Mouse (Mus musculus): Measurements from ENCODE around the gene 4930404H24Rik. TPM values are rescaled to one million over a fixed set of nuclear protein-coding genes. Genes with fewer than 3 reads are reported as not detected.

The 4930404H24Rik gene
- not detected in 2 replicates for polyA plus RNA-seq (2012; rRNA removed)

DNA sequence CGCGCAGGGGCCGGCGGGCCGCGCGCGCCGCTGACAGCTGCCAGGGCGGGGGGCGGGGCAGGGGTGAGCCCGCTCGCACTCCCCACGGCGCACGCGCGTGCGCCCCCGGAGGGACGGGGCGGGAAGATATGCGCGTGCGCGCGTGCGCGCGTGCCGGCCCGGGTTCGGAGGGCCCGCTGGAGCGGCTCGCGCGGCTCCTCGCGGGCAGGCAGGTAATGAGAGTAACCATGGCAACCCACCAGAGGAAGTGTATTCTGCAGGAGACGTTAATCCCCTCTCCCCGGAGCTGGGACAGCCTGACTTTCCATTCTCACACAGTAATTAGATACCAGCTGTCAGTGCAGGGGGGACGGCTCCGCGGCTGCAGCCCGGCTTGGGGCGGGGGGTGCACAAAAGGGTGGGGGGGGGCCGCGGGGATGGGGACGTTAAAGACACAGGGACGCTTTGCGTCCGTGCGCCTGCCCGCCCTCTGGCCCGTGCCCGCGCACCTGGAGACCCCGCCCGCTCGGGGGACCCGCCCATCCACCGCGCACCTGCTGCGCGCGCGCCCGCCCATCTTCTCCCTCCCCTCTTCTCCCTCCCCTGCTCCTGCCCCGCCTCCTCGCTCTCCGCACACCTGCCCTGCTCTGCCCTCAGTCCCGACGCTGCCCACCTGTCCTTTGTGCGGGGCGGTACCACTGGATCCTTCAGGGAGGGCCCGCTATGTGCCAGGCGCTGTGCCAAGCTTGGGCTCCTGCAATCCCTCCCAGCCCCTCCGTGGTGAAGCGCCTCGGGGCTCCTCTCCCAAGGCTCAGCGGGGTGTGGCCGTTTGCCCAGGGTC lies at the start of gene 4930404H24Rik:
Gene 4930404H24Rik (plus strand): TSS at position 218 of the 820 bp plus-strand sequence.
- Histone ChIP-seq H3K27me3 (ENCODE audit: control insufficient read depth, insufficient read depth, low read length) (no peaks in the 10 kb centered on the region), H3K4me1 (ENCODE audit: control insufficient read depth, insufficient read depth, low read length) (peaks cover 37% of the 10 kb centered on the region), H3K4me3 (replicated peaks; ENCODE audit: insufficient read depth, low read depth, low read length) (peak within 1 kb of the TSS; percentile 95), H3K27ac (ENCODE audit: insufficient read depth, low read length) (peak within 1 kb of the TSS; percentile 99)
- TF ChIP-seq POLR2A (IDR thresholded peaks at IDR 0.05; ENCODE audit: borderline replicate concordance, insufficient read depth, low read length) (peak; percentile 77; the same call in 1 of the 2 replicates), CTCF (IDR thresholded peaks at IDR 0.05; ENCODE audit: borderline replicate concordance, insufficient read depth, low read depth, low read length) (no peak)
- DNase-seq: peak; percentile 86 to 87
- 1% methylated on average over 76 of the region's 83 CpGs for WGBS

GRCm38 (mm10) chr2:153443434-153444240 lies 49.0 kb upstream of the 4930404H24Rik start:
- no peaks in the 10 kb centered on the region for H3K27me3 ChIP-seq (ENCODE audit: control insufficient read depth, insufficient read depth, low read length)
- DNase-seq: no peak
- H3K4me1 ChIP-seq (ENCODE audit: control insufficient read depth, insufficient read depth, low read length): peaks cover 4% of the 10 kb centered on the region; the same call in 1 of the 2 replicates
- WGBS: 5% methylated on average over 58 of the region's 59 CpGs
- no peak overlapping the region for H3K27ac ChIP-seq (ENCODE audit: insufficient read depth, low read length)
- H3K4me3 ChIP-seq (replicated peaks; ENCODE audit: insufficient read depth, low read depth, low read length): peak overlapping the region; percentile 54
- TF ChIP-seq POLR2A (IDR thresholded peaks at IDR 0.05; ENCODE audit: borderline replicate concordance, insufficient read depth, low read length) (no peak), CTCF (IDR thresholded peaks at IDR 0.05; ENCODE audit: borderline replicate concordance, insufficient read depth, low read depth, low read length) (no peak)

DNA sequence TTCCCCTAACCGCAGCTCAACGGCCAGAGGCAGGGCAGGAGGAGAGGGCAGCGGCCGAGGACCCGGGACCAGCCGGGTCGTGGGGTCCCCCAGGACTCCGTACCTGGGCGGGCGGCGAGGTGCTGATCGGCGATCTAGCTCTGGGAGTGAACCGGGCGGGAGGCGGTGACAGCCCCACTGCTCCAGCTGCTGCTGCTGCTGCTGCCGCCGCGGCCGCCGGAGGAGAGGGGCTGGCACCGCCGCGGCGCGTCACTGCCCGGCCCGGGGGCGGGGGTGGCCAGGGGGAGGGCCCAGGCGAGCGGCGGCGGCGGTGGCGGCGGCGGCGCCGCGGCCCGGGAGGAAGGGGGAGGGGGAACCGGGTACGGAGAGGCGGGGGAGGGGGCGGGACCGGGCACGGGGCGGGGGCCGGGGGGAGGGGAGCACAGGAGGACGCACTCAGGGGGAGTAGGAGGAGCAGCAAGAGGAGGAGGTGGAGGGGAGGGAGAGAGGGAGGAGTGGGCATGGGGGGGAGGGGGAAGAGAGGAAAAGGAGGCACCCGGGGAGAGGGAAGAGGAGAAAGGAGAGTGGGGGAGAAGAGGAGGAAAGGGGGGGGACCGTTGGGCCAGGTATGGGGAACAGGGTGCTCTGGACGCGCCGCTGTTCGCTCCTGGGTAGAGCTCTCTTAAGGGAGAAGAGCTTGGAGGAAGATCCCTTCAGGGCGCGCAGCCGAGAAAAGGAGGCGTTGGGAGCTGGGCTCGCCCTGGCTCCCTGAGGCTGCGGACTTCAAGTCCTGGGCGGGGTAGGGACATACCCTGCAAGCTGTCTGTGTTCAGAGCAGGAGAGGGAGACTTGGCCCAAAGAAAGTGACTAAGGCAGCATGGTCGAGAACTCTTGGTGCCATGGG lies 48.1 kb upstream of the 4930404H24Rik start:
- peak; percentile 38 to 50 for DNase-seq
- Histone ChIP-seq H3K4me3 (replicated peaks; ENCODE audit: insufficient read depth, low read depth, low read length) (peak overlapping the region; percentile 54), H3K27me3 (ENCODE audit: control insufficient read depth, insufficient read depth, low read length) (no peaks in the 10 kb centered on the region), H3K4me1 (ENCODE audit: control insufficient read depth, insufficient read depth, low read length) (peaks cover 4% of the 10 kb centered on the region; the same call in 1 of the 2 replicates), H3K27ac (ENCODE audit: insufficient read depth, low read length) (no peak overlapping the region)
- WGBS: 1% methylated on average over 47 of the region's 64 CpGs
- no peak for TF ChIP-seq CTCF (IDR thresholded peaks at IDR 0.05; ENCODE audit: borderline replicate concordance, insufficient read depth, low read depth, low read length)
- no peak for TF ChIP-seq POLR2A (IDR thresholded peaks at IDR 0.05; ENCODE audit: borderline replicate concordance, insufficient read depth, low read length)

GRCm38 (mm10) chr2:153445137-153446016 lies 47.2 kb upstream of the 4930404H24Rik start:
- DNase-seq: no peak
- H3K27ac ChIP-seq (ENCODE audit: insufficient read depth, low read length): no peak overlapping the region
- no peak for TF ChIP-seq CTCF (IDR thresholded peaks at IDR 0.05; ENCODE audit: borderline replicate concordance, insufficient read depth, low read depth, low read length)
- TF ChIP-seq POLR2A (IDR thresholded peaks at IDR 0.05; ENCODE audit: borderline replicate concordance, insufficient read depth, low read length): no peak
- H3K27me3 ChIP-seq (ENCODE audit: control insufficient read depth, insufficient read depth, low read length): no peaks in the 10 kb centered on the region
- peak overlapping the region; percentile 51 for H3K4me3 ChIP-seq (replicated peaks; ENCODE audit: insufficient read depth, low read depth, low read length)
- WGBS: under 1% methylated on average over 59 of the region's 59 CpGs
- peaks cover 9% of the 10 kb centered on the region; the same call in 1 of the 2 replicates for H3K4me1 ChIP-seq (ENCODE audit: control insufficient read depth, insufficient read depth, low read length)

DNA sequence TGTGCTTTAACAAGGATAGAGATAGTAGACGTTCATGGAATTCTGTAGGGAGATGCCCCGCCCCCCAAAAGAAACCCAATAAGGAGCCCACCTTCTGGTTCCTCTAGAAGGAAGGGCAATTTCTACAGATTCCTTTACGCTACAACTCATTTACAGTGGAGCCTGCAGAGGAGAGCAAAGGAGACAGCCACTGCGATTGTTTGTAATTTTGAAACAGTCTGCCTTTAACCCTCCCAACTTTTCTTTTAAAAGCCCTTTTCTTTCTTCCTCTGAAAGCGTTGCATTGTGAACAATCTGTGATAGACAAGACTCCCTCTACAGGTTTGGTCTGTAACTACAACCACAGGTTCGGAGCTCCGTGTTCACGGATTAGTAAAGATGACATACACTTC lies 46.6 kb upstream of the 4930404H24Rik start:
- Histone ChIP-seq H3K4me1 (ENCODE audit: control insufficient read depth, insufficient read depth, low read length) (peaks cover 10% of the 10 kb centered on the region; the same call in 1 of the 2 replicates), H3K27ac (ENCODE audit: insufficient read depth, low read length) (no peak overlapping the region), H3K4me3 (replicated peaks; ENCODE audit: insufficient read depth, low read depth, low read length) (no peak overlapping the region), H3K27me3 (ENCODE audit: control insufficient read depth, insufficient read depth, low read length) (no peaks in the 10 kb centered on the region)
- DNase-seq: peak; percentile 49 to 65
- under 1% methylated on average over 8 of the region's 8 CpGs for WGBS
- no peak for TF ChIP-seq POLR2A (IDR thresholded peaks at IDR 0.05; ENCODE audit: borderline replicate concordance, insufficient read depth, low read length)
- peak; percentile 31; the same call in 1 of the 2 replicates for TF ChIP-seq CTCF (IDR thresholded peaks at IDR 0.05; ENCODE audit: borderline replicate concordance, insufficient read depth, low read depth, low read length)

DNA sequence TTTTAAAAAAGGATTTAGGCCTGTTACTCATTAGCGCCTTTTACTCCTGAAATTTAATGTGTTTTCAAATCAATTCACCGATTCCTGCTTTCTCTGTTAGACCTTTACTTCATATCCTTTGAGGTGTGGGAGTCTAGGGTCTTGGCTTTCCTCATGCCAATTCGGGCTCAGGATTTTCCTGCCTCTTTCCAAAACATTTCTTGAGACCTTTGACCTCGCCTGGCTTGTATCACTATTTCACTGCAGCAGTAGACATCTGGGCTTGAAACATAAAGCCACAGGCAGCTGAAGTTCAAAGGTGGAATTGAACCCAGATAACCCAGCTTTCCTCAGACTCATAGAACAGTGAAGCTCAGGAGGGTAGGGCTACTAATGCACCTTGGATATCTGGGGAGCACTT lies 46.1 kb upstream of the 4930404H24Rik start:
- H3K4me1 ChIP-seq (ENCODE audit: control insufficient read depth, insufficient read depth, low read length): peaks cover 10% of the 10 kb centered on the region; the same call in 1 of the 2 replicates
- H3K27ac ChIP-seq (ENCODE audit: insufficient read depth, low read length): no peak overlapping the region
- no peak overlapping the region for H3K4me3 ChIP-seq (replicated peaks; ENCODE audit: insufficient read depth, low read depth, low read length)
- 44% methylated on average over 4 of the region's 4 CpGs for whole genome bisulfite sequencing
- TF ChIP-seq CTCF (IDR thresholded peaks at IDR 0.05; ENCODE audit: borderline replicate concordance, insufficient read depth, low read depth, low read length): no peak
- no peak for TF ChIP-seq POLR2A (IDR thresholded peaks at IDR 0.05; ENCODE audit: borderline replicate concordance, insufficient read depth, low read length)
- no peaks in the 10 kb centered on the region for H3K27me3 ChIP-seq (ENCODE audit: control insufficient read depth, insufficient read depth, low read length)
- DNase-seq: no peak
